Mouse (Mus musculus) A20 (cell line): ENCODE results near the gene Abcf3.
A peak's percentile ranks its signal among the peaks of the same experiment; 100 is the strongest.

Experiments
- DNase-seq: peaks from one replicate; pipeline ENCODE4 v3.0.0-alpha.2; 2011; ENCODE audit warnings: low read depth, low spot score

Abcf3 gene

GRCm38 (mm10) chr16:20540438-20540837, 7.9 kb upstream of the Abcf3 start:
- no peak for DNase-seq

GRCm38 (mm10) chr16:20545696-20546095, 2.7 kb upstream of the Abcf3 start:
- DNase-seq, result no peak

- no peak for DNase-seq
Observed at GRCm38 (mm10) chr16:20547423-20547822, 954 bp upstream of the Abcf3 start.

- no peak for DNase-seq
Observed at GRCm38 (mm10) chr16:20549161-20549560, 784 bp downstream of the Abcf3 start.

GRCm38 (mm10) chr16:20551691-20552090, 3.3 kb downstream of the Abcf3 start:
- no peak for DNase-seq

- no peak for DNase-seq
Observed at GRCm38 (mm10) chr16:20552594-20552993, 4.2 kb downstream of the Abcf3 start.

- no peak for DNase-seq
Observed at GRCm38 (mm10) chr16:20555000-20555399, 6.6 kb downstream of the Abcf3 start.

- no peak for DNase-seq
Observed at GRCm38 (mm10) chr16:20557381-20557780, 9.0 kb downstream of the Abcf3 start.

- DNase-seq, result no peak
Observed at GRCm38 (mm10) chr16:20565075-20565474, 16.7 kb downstream of the Abcf3 start.

GRCm38 (mm10) chr16:20589366-20589938, 41.1 kb downstream of the Abcf3 start, which contains the start of gene Vwa5b2:
Gene Vwa5b2, plus strand, starts transcription at chr16:20589471.
- DNase-seq, result no peak

- DNase-seq, result no peak
Observed at GRCm38 (mm10) chr16:20589939-20590679, 41.7 kb downstream of the Abcf3 start.

- no peak for DNase-seq
Observed at GRCm38 (mm10) chr16:20590680-20591038, 42.3 kb downstream of the Abcf3 start.

- DNase-seq, result no peak
Observed at GRCm38 (mm10) chr16:20591076-20591705, 42.8 kb downstream of the Abcf3 start.

- DNase-seq, result no peak
Observed at GRCm38 (mm10) chr16:20595060-20595673, 46.8 kb downstream of the Abcf3 start.

GRCm38 (mm10) chr16:20595737-20596136, 47.4 kb downstream of the Abcf3 start:
- no peak for DNase-seq

GRCm38 (mm10) chr16:20596687-20597441, 48.5 kb downstream of the Abcf3 start:
- DNase-seq, result no peak

GRCm38 (mm10) chr16:20600511-20600910, 52.1 kb downstream of the Abcf3 start:
- no peak for DNase-seq

GRCm38 (mm10) chr16:20604705-20605104, 56.3 kb downstream of the Abcf3 start:
- no peak for DNase-seq

GRCm38 (mm10) chr16:20610501-20611356, 62.4 kb downstream of the Abcf3 start:
- DNase-seq, result peak; percentile 93
